Mouse (Mus musculus) left cerebral cortex, postnatal 36 days (tissue): ENCODE data around the gene CK137956. TPM values are rescaled to one million over a fixed set of nuclear protein-coding genes. Genes with fewer than 3 reads are reported as not detected.

Source experiments
- DNase-seq, 2 experiments: peaks; one replicate each; pipeline ENCODE4 v3.0.0; 2021 to 2022; ENCODE audit warnings: low spot score in 2 of 2, mixed read lengths in 1 of 2
- intact Hi-C: fragments of 180-260 bp; cut with DNase I; formaldehyde crosslinking; loops from one replicate; pipeline ENCODE4 v1.15.1; 2025
- total RNA-seq, 2 experiments: library from RNA; stranded (reverse); gene quantifications; 2 replicates each; pipeline ENCODE4 v1.2.3; 2021

Gene CK137956
- total RNA-seq, 2 experiments from 2014 or later, result 1.3 to 1.8 TPM

- intact Hi-C loops, result no loop called here
- no peak for DNase-seq
These were observed 23.1 kb downstream of the CK137956 start for GRCm38 (mm10) chr4:127947696-127948095.

- no peak for DNase-seq
- intact Hi-C loops, result no loop called here
These were observed 33.3 kb downstream of the CK137956 start for GRCm38 (mm10) chr4:127937474-127937873.

GRCm38 (mm10) chr4:127935369-127935768 is 35.4 kb downstream of the CK137956 start:
- peak in 1 of 2 experiments; percentile 12 for DNase-seq
- intact Hi-C loops, result no loop called here

GRCm38 (mm10) chr4:127913551-127913950 is 57.2 kb downstream of the CK137956 start:
- DNase-seq, result no peak
- intact Hi-C loops, result no loop called here

GRCm38 (mm10) chr4:127907151-127907550 is 63.6 kb downstream of the CK137956 start:
- intact Hi-C loops, result no loop called here
- DNase-seq, result no peak

- intact Hi-C loops, result no loop called here
- no peak for DNase-seq
These were observed 66.8 kb downstream of the CK137956 start for GRCm38 (mm10) chr4:127903954-127904353.

- no peak for DNase-seq
- intact Hi-C loops, result no loop called here
These were observed 69.8 kb downstream of the CK137956 start for GRCm38 (mm10) chr4:127900893-127901456.

- no peak for DNase-seq
- intact Hi-C loops, result no loop called here
These were observed 81.7 kb downstream of the CK137956 start for GRCm38 (mm10) chr4:127889071-127889470.

- intact Hi-C loops, result no loop called here
These were observed 91.8 kb downstream of the CK137956 start for GRCm38 (mm10) chr4:127878966-127879365.

More at GRCm38 (mm10) chr4:127878966-127879365, 91.8 kb downstream of the CK137956 start:
- DNase-seq, result no peak

Other genes with a start within 250 kb of the CK137956 start
- 10 to 100 TPM; 48.3 to 73.3 TPM for gene Csmd2, start 16.9 kb upstream of the CK137956 start, total RNA-seq